In genomic region chr4:133015710-133016651, GRCm38 (mm10) we compare ENCODE assay signal across 8 mouse cellular contexts. TPM values are rescaled to one million over a fixed set of nuclear protein-coding genes. Genes with fewer than 3 reads are reported as not detected.
DNase-seq lines count a peak whose midpoint lies in the region; ATAC-seq and TF ChIP-seq lines count a peak whose summit lies in the region.

No protein-coding gene starts in this region.

- H3K4me1 ChIP-seq in heart, adult 2 months (ENCODE audit: control insufficient read depth, insufficient read depth, low read length), result peaks cover 23% of the 10 kb centered on the region
- H3K4me1 ChIP-seq in E14TG2a.4 (replicated peaks; ENCODE audit: low read depth, low read length), result peaks cover 78% of the 10 kb centered on the region
- peaks cover 87% of the 10 kb centered on the region for H3K4me1 ChIP-seq in embryonic facial prominence, embryonic 15.5 days
- peaks cover 59% of the 10 kb centered on the region for H3K4me1 ChIP-seq in stomach, embryonic 16.5 days (ENCODE audit: control insufficient read depth, insufficient read depth, low read length)

- H3K4me2 ChIP-seq in embryonic facial prominence, embryonic 15.5 days (replicated peaks), result peak overlapping the region; percentile 79
- H3K4me2 ChIP-seq in stomach, embryonic 16.5 days (ENCODE audit: low read depth, low read length), result peak overlapping the region; percentile 34

- ATAC-seq in embryonic facial prominence, embryonic 15.5 days (ENCODE audit: insufficient number of reproducible peaks, low FRiP score, low TSS enrichment, low read depth), result no peak
- peak; percentile 4; the same call in 1 of the 2 replicates for ATAC-seq in stomach, embryonic 16.5 days (ENCODE audit: insufficient read depth, low FRiP score)
- ATAC-seq in megakaryocyte progenitor cell, adult 5-6 weeks (replicated peaks; ENCODE audit: poor library complexity), result no peak

- peak; percentile 45 to 54 for DNase-seq in heart, adult 2 months
- DNase-seq in heart, postnatal 4 days, result no peak
- peak; percentile 49 for DNase-seq in kidney, postnatal 10 days
- DNase-seq in testis, postnatal 14 days (ENCODE audit: low spot score), result no peak

- no peaks in the 10 kb centered on the region for H3K9me3 ChIP-seq in E14TG2a.4 (ENCODE audit: low read length)
- H3K9me3 ChIP-seq in embryonic facial prominence, embryonic 15.5 days (replicated peaks), result no peaks in the 10 kb centered on the region
- H3K9me3 ChIP-seq in stomach, embryonic 16.5 days (replicated peaks; ENCODE audit: control insufficient read depth, low read length), result no peaks in the 10 kb centered on the region

- TF ChIP-seq CTCF in heart, adult 2 months (IDR thresholded peaks at IDR 0.05), result peak; percentile 22
- TF ChIP-seq CTCF in E14TG2a.4 (conservative IDR thresholded peaks at IDR 0.05; ENCODE audit: low read length), result no peak

- H3K79me2 ChIP-seq in heart, adult 2 months (replicated peaks; ENCODE audit: control insufficient read depth, insufficient read depth, low read length), result peaks cover 12% of the 10 kb centered on the region

- no peak overlapping the region for H3K4me3 ChIP-seq in heart, adult 2 months
- H3K4me3 ChIP-seq in E14TG2a.4 (replicated peaks; ENCODE audit: low read length), result peak overlapping the region; percentile 23; the same call in 1 of the 2 replicates
- H3K4me3 ChIP-seq in embryonic facial prominence, embryonic 15.5 days (replicated peaks), result peak overlapping the region; percentile 92; the same call in 1 of the 2 replicates
- peak overlapping the region; percentile 6; the same call in 1 of the 2 replicates for H3K4me3 ChIP-seq in stomach, embryonic 16.5 days (replicated peaks; ENCODE audit: low read length)

- TF ChIP-seq POLR2A in heart, adult 2 months (IDR thresholded peaks at IDR 0.05; ENCODE audit: insufficient read depth, low read depth, low read length), result no peak

- H3K36me3 ChIP-seq in heart, adult 2 months (ENCODE audit: control insufficient read depth, insufficient read depth, low read length), result no peaks in the 10 kb centered on the region
- peaks cover 34% of the 10 kb centered on the region for H3K36me3 ChIP-seq in E14TG2a.4 (ENCODE audit: insufficient read depth, low read length)
- 0 out of 2 replicates have a peak, but pooled peaks cover 3% of the 10 kb centered on the region for H3K36me3 ChIP-seq in embryonic facial prominence, embryonic 15.5 days
- no peaks in the 10 kb centered on the region for H3K36me3 ChIP-seq in stomach, embryonic 16.5 days (ENCODE audit: control insufficient read depth, insufficient read depth, low read length)

- intact Hi-C loops in heart, adult 2 months (cut with DNase I), result no loop called here

- H3K27ac ChIP-seq in heart, adult 2 months, result peak overlapping the region; percentile 58
- H3K27ac ChIP-seq in embryonic facial prominence, embryonic 15.5 days (replicated peaks), result peak overlapping the region; percentile 99
- H3K27ac ChIP-seq in stomach, embryonic 16.5 days (ENCODE audit: low read length), result peak overlapping the region; percentile 73

- WGBS in heart, adult 2 months, result 41% methylated on average over 9 of the region's 9 CpGs
- WGBS in embryonic facial prominence, embryonic 15.5 days, result 19% methylated on average over 9 of the region's 9 CpGs
- 28% methylated on average over 9 of the region's 9 CpGs for WGBS in stomach, embryonic 16.5 days

- H3K27me3 ChIP-seq in heart, adult 2 months (ENCODE audit: control insufficient read depth, insufficient read depth, low read length), result no peaks in the 10 kb centered on the region
- no peaks in the 10 kb centered on the region for H3K27me3 ChIP-seq in E14TG2a.4 (ENCODE audit: insufficient read depth, low read length)
- no peaks in the 10 kb centered on the region for H3K27me3 ChIP-seq in embryonic facial prominence, embryonic 15.5 days
- no peaks in the 10 kb centered on the region for H3K27me3 ChIP-seq in stomach, embryonic 16.5 days (ENCODE audit: control insufficient read depth, insufficient read depth, low read length)

- no peak for TF ChIP-seq EP300 in heart, adult 2 months (IDR thresholded peaks at IDR 0.05; ENCODE audit: insufficient read depth, low read depth, low read length)

- no peak overlapping the region for H3K9ac ChIP-seq in heart, adult 2 months (ENCODE audit: low read depth, low read length)
- H3K9ac ChIP-seq in embryonic facial prominence, embryonic 15.5 days, result 0 out of 2 replicates have a peak overlapping the region, but pooled peaks have one; percentile 18
- H3K9ac ChIP-seq in stomach, embryonic 16.5 days (ENCODE audit: low read length), result peak overlapping the region; percentile 60

RNA-seq across cellular contexts. Expression of gene Ahdc1, which starts 4.9 kb away (rescaled TPM):
- total RNA-seq in heart, adult 2 months (2021), result 10 to 100 TPM; 42.6 to 50.9 TPM
- 19.5 and 21.8 TPM in 2 replicates for polyA plus RNA-seq in heart, adult 2 months (2012; rRNA removed)
- total RNA-seq in heart, postnatal 4 days (2021), result 10 to 100 TPM; 41.1 to 48.7 TPM
- 13.2 and 13.9 TPM in 2 replicates for polyA plus RNA-seq in embryonic facial prominence, embryonic 15.5 days (2015; fragmentation: Nextera tagmentation; extraction: Ambion mirVana)
- 4.9 and 7.1 TPM in 2 replicates for polyA plus RNA-seq in stomach, embryonic 16.5 days (2015; fragmentation: Nextera tagmentation; extraction: Ambion mirVana)
- 4.1 and 5.3 TPM in 2 replicates for total RNA-seq in megakaryocyte progenitor cell, adult 5-6 weeks (2015)
- 0.81 and 3.8 TPM in 2 replicates for total RNA-seq in megakaryocyte progenitor cell, adult 5-6 weeks (2017)

RNA-seq across cellular contexts. Expression of gene Fgr, which starts 42.1 kb away (rescaled TPM):
- total RNA-seq in heart, adult 2 months (2021), result under 1 TPM; 0.43 to 0.47 TPM
- polyA plus RNA-seq in heart, adult 2 months (2012; rRNA removed), result 0.73 and 1.7 TPM in 2 replicates
- under 1 TPM; 0.33 to 0.43 TPM for total RNA-seq in heart, postnatal 4 days (2021)
- 0.55 and 0.65 TPM in 2 replicates for polyA plus RNA-seq in embryonic facial prominence, embryonic 15.5 days (2015; fragmentation: Nextera tagmentation; extraction: Ambion mirVana)
- polyA plus RNA-seq in stomach, embryonic 16.5 days (2015; fragmentation: Nextera tagmentation; extraction: Ambion mirVana), result 1.2 and 1.8 TPM in 2 replicates
- total RNA-seq in megakaryocyte progenitor cell, adult 5-6 weeks (2015), result 3.2 and 3.4 TPM in 2 replicates
- total RNA-seq in megakaryocyte progenitor cell, adult 5-6 weeks (2017), result 2.5 and 3.0 TPM in 2 replicates

Comparison
In these comparisons a context has a peak if more than half of its experiments do, and no peak if none do; other contexts are left out.
1. DNase-seq: peak in heart, adult 2 months (2 of 2) and kidney, postnatal 10 days (single experiment); none in heart, postnatal 4 days (single experiment) and testis, postnatal 14 days (single experiment).
2. RNA of gene Ahdc1, which starts 4.9 kb away (total RNA-seq): 42.6 to 50.9 TPM in heart, adult 2 months and 41.1 to 48.7 TPM in heart, postnatal 4 days; 0.81 to 5.3 TPM in megakaryocyte progenitor cell, adult 5-6 weeks; every median in the first group is over 4 times any median in the second.
3. Peak in every context shown above with its lines, with median percentiles within 50 percentile points of each other: H3K27ac ChIP-seq.